Mouse (Mus musculus) embryonic facial prominence, embryonic 15.5 days (tissue): ENCODE measurements around the gene Tspear. TPM values are rescaled to one million over a fixed set of nuclear protein-coding genes. Genes with fewer than 3 reads are reported as not detected.

Source experiments
- ATAC-seq: fragments of 200-750 bp; cut with Nextera tagmentation; 2 replicates; pipeline ENCODE4 v1.8.0; 2017; ENCODE audit warnings: low read depth, moderate TSS enrichment; ENCODE audit not compliant: insufficient number of reproducible peaks, low FRiP score, low TSS enrichment
- H3K27ac ChIP-seq: fragments of 300-500 bp; sonication (generic); replicated peaks from 2 replicates; pipeline ENCODE4 v1.5.1; 2015; ENCODE audit warnings: mild to moderate bottlenecking, inconsistent platforms
- H3K27me3 ChIP-seq: fragments of 300-500 bp; sonication (generic); 2 replicates; pipeline ENCODE4 v1.6.1; 2015; ENCODE audit warnings: inconsistent platforms
- H3K36me3 ChIP-seq: fragments of 300-500 bp; sonication (generic); 2 replicates; pipeline ENCODE4 v1.6.1; 2015; ENCODE audit warnings: mild to moderate bottlenecking, inconsistent platforms
- H3K4me1 ChIP-seq: fragments of 300-500 bp; sonication (generic); 2 replicates; pipeline ENCODE4 v1.6.1; 2015; ENCODE audit warnings: inconsistent platforms
- H3K4me2 ChIP-seq: fragments of 300-500 bp; sonication (generic); replicated peaks from 2 replicates; pipeline ENCODE4 v1.6.1; 2015; ENCODE audit warnings: mild to moderate bottlenecking, inconsistent platforms
- H3K4me3 ChIP-seq: fragments of 300-500 bp; sonication (generic); replicated peaks from 2 replicates; pipeline ENCODE4 v1.5.1; 2015; ENCODE audit warnings: mild to moderate bottlenecking, inconsistent platforms
- H3K9ac ChIP-seq: fragments of 300-500 bp; sonication (generic); 2 replicates; pipeline ENCODE4 v1.6.1; 2015; ENCODE audit warnings: inconsistent platforms
- H3K9me3 ChIP-seq: fragments of 300-500 bp; sonication (generic); replicated peaks from 2 replicates; pipeline ENCODE4 v1.6.1; 2016; ENCODE audit warnings: inconsistent platforms
- WGBS: fragments of 180-500 bp; shearing (Covaris S2); methylation state at CpG from one replicate; pipeline ENCODE4 v1.1.7; 2015; 5-methylcytosine and 5-hydroxymethylcytosine counted together
- polyA plus RNA-seq: library from polyadenylated mRNA; unstranded; fragments of >200 nt; fragmentation: Nextera tagmentation; extraction: Ambion mirVana; gene quantifications from 2 replicates; pipeline ENCODE4 v1.2.1, GENCODE M21; 2015

Gene Tspear
- polyA plus RNA-seq, 1 experiment from 2014 or later: 3.4 TPM

DNA sequence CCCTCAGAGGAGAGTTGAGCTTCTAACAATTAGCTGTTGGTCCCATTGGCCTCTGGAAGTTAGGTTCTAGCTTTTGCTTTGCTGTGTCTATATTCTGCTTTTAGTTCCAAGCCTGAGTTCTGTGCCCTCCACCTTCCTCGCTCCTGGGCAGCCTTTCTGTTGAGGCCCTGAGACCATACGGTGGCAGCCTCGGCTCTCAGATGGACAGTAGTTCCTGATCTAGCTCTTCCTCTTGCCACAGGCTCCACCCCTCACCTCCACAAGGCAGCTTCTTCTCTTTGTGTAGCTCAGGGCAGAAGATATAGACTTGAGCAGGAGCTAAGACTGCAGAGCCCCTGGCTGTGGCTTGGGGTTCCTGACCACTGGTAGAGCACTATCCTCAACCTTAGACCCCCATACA is 193.9 kb downstream of the Tspear start:
- H3K9ac ChIP-seq: no peak overlapping the region
- 77% methylated on average over 3 of the region's 3 CpGs for WGBS
- no peaks in the 10 kb centered on the region for H3K4me1 ChIP-seq
- no peak overlapping the region for H3K27ac ChIP-seq
- no peaks in the 10 kb centered on the region for H3K36me3 ChIP-seq
- no peak overlapping the region for H3K4me3 ChIP-seq
- H3K9me3 ChIP-seq: no peaks in the 10 kb centered on the region
- no peak overlapping the region for H3K4me2 ChIP-seq
- no peaks in the 10 kb centered on the region for H3K27me3 ChIP-seq
- ATAC-seq: no peak

DNA sequence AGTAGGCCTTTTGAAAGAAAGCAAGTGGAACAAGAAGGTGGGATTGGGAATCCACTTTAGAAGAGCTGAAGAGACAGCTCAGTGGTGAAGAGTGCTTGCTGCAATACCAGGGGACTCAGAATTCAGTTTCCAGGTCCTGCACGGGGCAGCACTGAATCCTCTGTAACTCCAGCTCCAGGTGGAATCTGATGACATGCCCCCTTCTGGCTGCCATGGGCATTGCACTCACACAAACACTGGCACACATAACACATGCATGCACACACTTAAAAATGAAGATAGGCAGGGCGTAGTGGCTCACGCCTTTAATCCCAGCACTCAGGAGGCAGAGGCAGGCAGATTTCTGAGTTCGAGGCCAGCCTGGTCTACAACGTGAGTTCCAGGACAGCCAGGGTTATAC is 196.2 kb downstream of the Tspear start:
- Histone ChIP-seq H3K36me3 (no peaks in the 10 kb centered on the region), H3K4me3 (no peak overlapping the region), H3K9me3 (no peaks in the 10 kb centered on the region), H3K9ac (no peak overlapping the region), H3K27me3 (no peaks in the 10 kb centered on the region), H3K4me1 (no peaks in the 10 kb centered on the region), H3K4me2 (no peak overlapping the region), H3K27ac (no peak overlapping the region)
- WGBS: 83% methylated on average over 5 of the region's 5 CpGs
- no peak for ATAC-seq

DNA sequence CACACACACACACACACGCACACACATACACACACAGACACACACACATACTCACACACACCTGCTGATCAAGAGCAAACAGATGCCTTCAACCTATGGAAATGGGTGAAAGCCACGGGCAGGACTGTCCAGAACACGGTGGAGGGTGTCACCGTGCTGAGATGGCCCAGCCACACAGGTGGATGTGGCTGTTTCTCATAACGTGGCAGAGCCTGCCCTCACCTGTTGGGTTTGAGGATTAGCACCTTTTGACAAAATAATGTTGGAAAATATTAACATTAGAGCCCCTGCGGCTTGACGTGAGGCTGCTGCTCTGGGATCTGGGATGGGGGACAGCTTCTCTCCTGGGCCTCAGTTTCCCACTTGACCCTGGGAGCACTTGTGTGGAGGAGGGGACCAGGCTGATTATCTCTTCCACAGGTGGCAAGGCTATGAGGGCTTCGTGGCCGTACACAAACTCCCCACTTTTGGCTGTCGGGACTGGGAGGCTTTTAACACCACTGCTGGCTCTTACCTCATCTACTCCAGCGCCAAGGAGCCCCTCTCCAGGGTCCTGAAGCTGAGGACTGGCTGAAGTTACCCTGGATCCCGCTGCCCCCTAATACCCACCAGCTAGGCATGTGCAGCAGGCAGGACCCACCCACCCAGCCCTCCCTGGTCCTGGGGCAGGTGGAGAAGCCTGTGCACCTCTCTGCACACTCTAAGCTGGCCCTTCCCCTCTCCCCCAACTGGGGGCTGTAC is 199.8 kb downstream of the Tspear start:
- no peak for ATAC-seq
- Histone ChIP-seq H3K9ac (no peak overlapping the region), H3K4me2 (no peak overlapping the region), H3K27ac (no peak overlapping the region), H3K9me3 (no peaks in the 10 kb centered on the region), H3K36me3 (no peaks in the 10 kb centered on the region), H3K4me3 (no peak overlapping the region), H3K27me3 (no peaks in the 10 kb centered on the region), H3K4me1 (no peaks in the 10 kb centered on the region)
- WGBS: 51% methylated on average over 12 of the region's 12 CpGs

- Histone ChIP-seq H3K4me2 (no peak overlapping the region), H3K4me3 (no peak overlapping the region), H3K27ac (no peak overlapping the region), H3K36me3 (no peaks in the 10 kb centered on the region), H3K9me3 (no peaks in the 10 kb centered on the region), H3K4me1 (no peaks in the 10 kb centered on the region), H3K9ac (no peak overlapping the region), H3K27me3 (no peaks in the 10 kb centered on the region)
- ATAC-seq: no peak
- 84% methylated on average over 8 of the region's 8 CpGs for WGBS
These were observed 204.7 kb downstream of the Tspear start for GRCm38 (mm10) chr10:77890987-77891565.

GRCm38 (mm10) chr10:77895562-77895961 is 209.2 kb downstream of the Tspear start:
- no peaks in the 10 kb centered on the region for H3K4me1 ChIP-seq
- no peaks in the 10 kb centered on the region for H3K9me3 ChIP-seq
- H3K27me3 ChIP-seq: no peaks in the 10 kb centered on the region
- no peak overlapping the region for H3K27ac ChIP-seq
- no peak overlapping the region for H3K4me3 ChIP-seq
- H3K4me2 ChIP-seq: no peak overlapping the region
- no peak for ATAC-seq
- H3K36me3 ChIP-seq: no peaks in the 10 kb centered on the region
- no peak overlapping the region for H3K9ac ChIP-seq
- 52% methylated on average over 5 of the region's 5 CpGs for WGBS

DNA sequence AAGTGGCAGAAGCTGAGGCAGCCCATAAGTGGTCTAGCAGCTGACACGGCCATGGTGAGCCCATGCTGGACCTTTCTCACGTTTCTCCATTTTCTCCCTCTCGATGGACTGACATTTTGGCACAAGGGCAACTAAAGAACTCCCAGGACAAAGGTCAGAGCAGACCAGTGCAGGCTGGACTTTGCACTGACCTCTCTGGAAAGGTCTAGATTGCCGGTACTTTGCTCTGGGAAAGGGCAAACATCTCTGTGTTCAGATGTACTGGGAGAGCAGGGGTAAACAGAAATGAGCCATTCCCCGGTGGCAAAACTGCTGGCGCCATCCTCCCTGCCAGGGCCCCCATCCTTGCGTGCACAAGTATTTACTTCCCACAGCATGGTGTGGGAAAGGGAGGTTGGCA is 213.8 kb downstream of the Tspear start:
- Histone ChIP-seq H3K4me2 (no peak overlapping the region), H3K9ac (no peak overlapping the region), H3K36me3 (no peaks in the 10 kb centered on the region), H3K27me3 (no peaks in the 10 kb centered on the region), H3K4me1 (peaks cover 12% of the 10 kb centered on the region), H3K9me3 (no peaks in the 10 kb centered on the region), H3K27ac (no peak overlapping the region), H3K4me3 (no peak overlapping the region)
- 72% methylated on average over 7 of the region's 7 CpGs for WGBS
- ATAC-seq: no peak

GRCm38 (mm10) chr10:77900903-77901818 is 214.8 kb downstream of the Tspear start:
- no peak for ATAC-seq
- Histone ChIP-seq H3K36me3 (no peaks in the 10 kb centered on the region), H3K9me3 (no peaks in the 10 kb centered on the region), H3K27me3 (no peaks in the 10 kb centered on the region), H3K4me1 (peaks cover 12% of the 10 kb centered on the region), H3K9ac (no peak overlapping the region), H3K4me3 (peak overlapping the region; percentile 62), H3K4me2 (peak overlapping the region; percentile 92), H3K27ac (no peak overlapping the region)
- 82% methylated on average over 27 of the region's 27 CpGs for whole genome bisulfite sequencing

DNA sequence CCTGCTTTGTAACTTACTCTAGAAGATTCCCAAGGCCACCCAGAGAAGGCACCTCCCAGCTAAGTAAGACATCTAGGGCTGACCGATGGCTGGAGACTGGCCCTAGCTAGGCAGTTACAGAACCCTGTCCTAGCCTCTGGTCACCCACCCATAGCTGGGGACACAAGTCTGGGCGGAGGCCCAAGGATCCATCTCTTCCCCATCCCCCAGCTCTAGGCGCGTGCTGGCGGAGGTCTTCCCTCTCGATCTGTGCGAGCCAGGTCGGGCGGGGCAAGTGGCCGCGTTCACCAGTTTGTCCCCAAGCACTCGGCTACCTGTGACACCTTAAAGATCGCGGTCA is 215.5 kb downstream of the Tspear start:
- Histone ChIP-seq H3K36me3 (no peaks in the 10 kb centered on the region), H3K9ac (peak overlapping the region; percentile 33; the same call in 1 of the 2 replicates), H3K4me2 (peak overlapping the region; percentile 92), H3K9me3 (no peaks in the 10 kb centered on the region), H3K27ac (no peak overlapping the region), H3K27me3 (no peaks in the 10 kb centered on the region), H3K4me3 (peak overlapping the region; percentile 62), H3K4me1 (peaks cover 12% of the 10 kb centered on the region)
- WGBS: 2% methylated on average over 14 of the region's 14 CpGs
- no peak for ATAC-seq

GRCm38 (mm10) chr10:77902211-77902893 is 216.0 kb downstream of the Tspear start, which contains the start of gene Lrrc3:
Gene Lrrc3 (minus strand): TSS chr10:77902536.
- Histone ChIP-seq H3K9ac (peak within 1 kb of the TSS; percentile 33; the same call in 1 of the 2 replicates), H3K4me3 (peak within 1 kb of the TSS; percentile 62)
- peak; percentile 71 for ATAC-seq

GRCm38 (mm10) chr10:77902894-77903715 is 216.7 kb downstream of the Tspear start:
- H3K4me1 ChIP-seq: peaks cover 12% of the 10 kb centered on the region
- no peaks in the 10 kb centered on the region for H3K9me3 ChIP-seq
- H3K4me3 ChIP-seq: peak overlapping the region; percentile 62
- ATAC-seq: peak; percentile 72
- no peaks in the 10 kb centered on the region for H3K36me3 ChIP-seq
- H3K27me3 ChIP-seq: no peaks in the 10 kb centered on the region
- H3K4me2 ChIP-seq: peak overlapping the region; percentile 92
- no peak overlapping the region for H3K27ac ChIP-seq
- 6% methylated on average over 35 of the region's 35 CpGs for WGBS
- no peak overlapping the region for H3K9ac ChIP-seq

More at GRCm38 (mm10) chr10:77902211-77902893, 216.0 kb downstream of the Tspear start, which contains the start of gene Lrrc3:
- WGBS: 1% methylated on average over 46 of the region's 46 CpGs
- Histone ChIP-seq H3K27me3 (no peaks in the 10 kb centered on the region), H3K4me1 (peaks cover 12% of the 10 kb centered on the region), H3K4me2 (peak within 1 kb of the TSS; percentile 92), H3K9me3 (no peaks in the 10 kb centered on the region), H3K36me3 (no peaks in the 10 kb centered on the region), H3K27ac (no peak within 1 kb of the TSS)
